Mouse (Mus musculus) embryonic fibroblast, embryonic 13.5 days (primary cell): ENCODE results near the gene Gimap9. TPM values are rescaled to one million over a fixed set of nuclear protein-coding genes. Genes with fewer than 3 reads are reported as not detected.

Source experiments
- H3K27ac ChIP-seq: 2 replicates; pipeline ENCODE4 v1.5.1; 2012; ENCODE audit warnings: low read length, control low read depth, inconsistent platforms; ENCODE audit not compliant: insufficient read depth
- H3K4me1 ChIP-seq: 2 replicates; pipeline ENCODE4 v1.6.1; 2011; ENCODE audit warnings: low read length; ENCODE audit not compliant: control insufficient read depth, insufficient read depth
- H3K4me3 ChIP-seq: 2 replicates; pipeline ENCODE4 v1.5.1; 2011; ENCODE audit warnings: mild to moderate bottlenecking, control low read depth, low read length; ENCODE audit not compliant: insufficient read depth
- CTCF ChIP-seq: IDR thresholded peaks from 2 replicates; pipeline ENCODE4 v1.5.1; 2011; ENCODE audit warnings: mild to moderate bottlenecking, control low read depth, low read length, moderate library complexity, borderline replicate concordance; ENCODE audit not compliant: insufficient read depth
- POLR2A ChIP-seq: IDR thresholded peaks from 2 replicates; pipeline ENCODE4 v1.6.1; 2011; ENCODE audit warnings: low read depth, mild to moderate bottlenecking, control low read depth, low read length, moderate library complexity
- polyA plus RNA-seq: library from polyadenylated mRNA; stranded (reverse); fragments of >200 nt; gene quantifications from 2 replicates; pipeline ENCODE4 v1.2.4, GENCODE M21; 2011; ENCODE audit warnings: low read depth; ENCODE audit not compliant: missing spikeins, insufficient read length

Gene Gimap9
- polyA plus RNA-seq, 1 experiment, result 1.7 TPM

DNA sequence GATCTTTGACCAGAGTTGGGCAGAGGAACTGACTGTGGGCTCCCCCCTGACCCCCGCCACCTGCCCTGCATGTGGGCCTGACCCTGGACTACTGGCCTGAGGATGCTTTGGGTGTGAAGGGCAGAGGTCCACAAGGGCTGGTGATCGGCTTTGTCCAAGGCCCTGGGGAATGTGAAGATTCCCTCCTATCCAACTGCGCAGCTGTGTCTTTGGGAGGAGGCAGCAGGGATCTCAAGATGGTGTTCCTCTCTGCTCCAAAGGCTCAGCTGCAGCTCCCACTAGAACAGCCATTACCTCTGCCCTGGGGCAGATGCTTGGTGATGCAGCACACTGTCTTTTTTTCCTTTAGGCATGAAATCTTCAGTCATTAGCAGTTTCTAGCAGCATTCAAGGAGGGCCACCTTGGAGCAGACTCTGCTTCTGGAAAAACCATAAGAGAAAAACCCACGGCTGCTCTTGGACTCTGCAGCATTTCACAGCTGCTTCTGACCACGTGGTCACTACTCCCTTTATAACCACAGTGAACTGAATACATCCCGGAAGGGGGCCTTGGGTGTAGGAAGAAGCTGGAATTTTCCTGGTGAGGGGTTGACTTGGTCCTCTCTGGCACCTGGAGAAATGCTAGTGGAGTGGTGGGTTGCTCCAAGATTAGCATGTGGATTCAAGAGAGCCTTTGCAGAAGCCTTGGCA lies 38.0 kb upstream of the Gimap9 start:
- Histone ChIP-seq H3K4me3 (no peak overlapping the region), H3K4me1 (no peaks in the 10 kb centered on the region), H3K27ac (no peak overlapping the region)
- no peak for TF ChIP-seq CTCF
- TF ChIP-seq POLR2A, result no peak

GRCm38 (mm10) chr6:48638553-48638952 lies 37.4 kb upstream of the Gimap9 start:
- TF ChIP-seq CTCF (no peak), POLR2A (no peak)
- H3K27ac ChIP-seq, result no peak overlapping the region
- H3K4me3 ChIP-seq, result no peak overlapping the region
- H3K4me1 ChIP-seq, result no peaks in the 10 kb centered on the region

GRCm38 (mm10) chr6:48641391-48641790 lies 34.5 kb upstream of the Gimap9 start:
- no peak for TF ChIP-seq CTCF
- no peak for TF ChIP-seq POLR2A
- H3K4me3 ChIP-seq, result no peak overlapping the region
- no peak overlapping the region for H3K27ac ChIP-seq
- no peaks in the 10 kb centered on the region for H3K4me1 ChIP-seq

- Histone ChIP-seq H3K4me3 (no peak overlapping the region), H3K27ac (no peak overlapping the region), H3K4me1 (no peaks in the 10 kb centered on the region)
- TF ChIP-seq POLR2A (no peak), CTCF (no peak)
These were observed 33.1 kb upstream of the Gimap9 start for GRCm38 (mm10) chr6:48642764-48643292.

GRCm38 (mm10) chr6:48645660-48646308 lies 30.1 kb upstream of the Gimap9 start:
- no peak for TF ChIP-seq POLR2A
- peak; percentile 72; the same call in 1 of the 2 replicates for TF ChIP-seq CTCF
- H3K4me3 ChIP-seq, result no peak overlapping the region
- no peaks in the 10 kb centered on the region for H3K4me1 ChIP-seq
- H3K27ac ChIP-seq, result no peak overlapping the region

DNA sequence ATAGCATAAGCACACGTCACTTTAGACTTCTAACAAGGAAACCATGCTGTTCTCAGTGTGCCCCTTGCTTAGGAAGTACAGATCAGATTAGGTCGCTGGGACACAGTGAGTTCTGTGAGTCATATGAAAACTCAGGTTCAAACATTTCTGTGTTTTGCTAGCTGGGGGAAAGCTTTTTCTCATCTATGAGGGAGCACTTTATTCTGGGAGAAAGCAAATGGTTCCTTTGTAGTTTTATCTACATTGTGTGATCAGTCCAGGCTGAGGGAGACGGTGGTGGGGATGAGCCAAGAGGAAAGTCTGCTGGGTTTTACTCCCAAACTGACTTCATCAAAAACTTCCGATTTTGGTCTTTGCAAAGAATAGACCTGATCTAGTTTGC lies 29.6 kb upstream of the Gimap9 start:
- TF ChIP-seq CTCF, result no peak
- no peak for TF ChIP-seq POLR2A

DNA sequence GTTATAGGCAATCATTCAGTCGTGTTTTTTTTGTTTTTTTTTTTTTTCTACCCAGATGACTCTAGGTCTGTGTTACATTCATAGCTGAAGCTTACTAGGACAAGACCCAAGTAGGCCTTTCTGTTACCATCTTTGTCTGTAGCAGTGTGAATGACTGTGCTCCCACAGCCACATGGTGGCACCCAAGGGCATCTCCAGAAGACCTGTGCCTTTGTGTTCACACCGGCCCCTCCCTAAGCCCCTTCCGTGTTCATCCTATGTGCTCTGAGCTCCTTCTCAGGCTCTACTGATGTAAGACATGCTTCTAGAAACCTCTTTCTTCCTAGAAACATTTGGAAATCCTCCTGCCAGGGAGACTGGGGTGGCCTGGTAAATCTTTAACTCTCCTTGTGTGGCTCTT lies 28.9 kb upstream of the Gimap9 start, which contains the start of gene Gimap8:
Gene Gimap8 (plus strand): TSS at position 240 of the 400 bp plus-strand sequence.
- TF ChIP-seq POLR2A (no peak), CTCF (peak; percentile 11; the same call in 1 of the 2 replicates)
- Histone ChIP-seq H3K4me3 (no peak within 1 kb of the TSS), H3K27ac (no peak within 1 kb of the TSS), H3K4me1 (no peaks in the 10 kb centered on the region)

More for the DNA sequence above, 29.6 kb upstream of the Gimap9 start:
- H3K4me3 ChIP-seq, result no peak overlapping the region
- no peaks in the 10 kb centered on the region for H3K4me1 ChIP-seq
- H3K27ac ChIP-seq, result no peak overlapping the region

- TF ChIP-seq CTCF (no peak), POLR2A (no peak)
- no peak overlapping the region for H3K27ac ChIP-seq
- H3K4me1 ChIP-seq, result no peaks in the 10 kb centered on the region
- H3K4me3 ChIP-seq, result no peak overlapping the region
These were observed 28.3 kb upstream of the Gimap9 start for GRCm38 (mm10) chr6:48647611-48648010.

DNA sequence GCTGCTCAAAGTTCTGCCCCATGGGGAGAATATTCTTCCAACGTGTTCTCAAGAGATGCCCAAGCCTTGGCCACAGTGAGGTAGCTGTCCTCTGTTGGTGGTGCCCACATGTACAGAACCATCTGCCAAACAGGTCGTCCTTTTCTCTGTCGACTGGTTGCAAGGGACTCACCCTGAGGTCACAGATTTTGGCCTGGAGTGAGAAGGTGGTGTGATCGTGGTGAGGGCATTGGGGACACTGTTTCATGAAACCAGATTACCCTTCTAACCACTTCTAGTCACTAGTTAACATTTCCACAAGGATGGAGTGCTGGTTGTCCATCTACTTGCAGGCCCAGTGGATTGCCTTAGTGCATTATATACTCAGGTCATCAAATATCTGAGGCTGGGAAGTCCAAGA lies 27.1 kb upstream of the Gimap9 start:
- no peaks in the 10 kb centered on the region for H3K4me1 ChIP-seq
- no peak overlapping the region for H3K27ac ChIP-seq
- no peak overlapping the region for H3K4me3 ChIP-seq
- TF ChIP-seq CTCF, result no peak
- TF ChIP-seq POLR2A, result no peak

DNA sequence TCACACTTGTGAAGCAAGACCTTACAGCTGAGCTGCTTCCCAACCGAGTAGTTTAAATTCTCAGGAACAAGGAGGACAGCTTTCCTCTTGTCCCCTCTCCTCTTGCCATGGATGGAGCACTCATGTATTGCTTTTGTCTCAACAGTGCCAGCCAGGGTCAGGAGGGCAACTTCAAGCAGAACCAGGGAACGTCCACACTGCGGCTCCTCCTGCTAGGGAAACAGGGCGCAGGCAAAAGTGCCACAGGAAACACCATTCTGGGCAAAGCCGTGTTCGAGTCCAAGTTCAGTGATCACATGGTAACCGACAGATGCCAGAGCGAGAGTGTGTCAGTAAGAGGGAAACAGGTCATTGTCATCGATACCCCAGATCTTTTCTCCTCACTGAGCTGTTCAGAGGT lies 25.9 kb upstream of the Gimap9 start:
- TF ChIP-seq CTCF (no peak), POLR2A (no peak)
- Histone ChIP-seq H3K4me1 (no peaks in the 10 kb centered on the region), H3K27ac (no peak overlapping the region), H3K4me3 (no peak overlapping the region)

DNA sequence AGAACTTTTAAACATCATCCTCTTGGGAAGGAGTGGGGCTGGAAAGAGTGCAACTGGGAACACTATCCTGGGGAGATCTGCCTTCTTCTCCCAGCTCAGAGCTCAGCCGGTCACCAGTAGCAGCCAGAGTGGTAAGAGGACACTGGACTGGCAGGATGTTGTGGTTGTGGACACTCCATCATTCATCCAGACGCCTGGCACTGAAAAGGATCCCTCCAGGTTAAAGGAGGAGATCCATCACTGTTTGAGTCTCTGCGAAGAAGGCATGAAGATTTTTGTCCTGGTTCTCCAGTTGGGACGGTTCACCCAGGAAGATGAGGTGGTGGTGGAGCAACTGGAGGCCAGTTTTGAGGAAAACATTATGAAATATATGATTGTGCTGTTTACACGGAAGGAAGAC lies 17.2 kb upstream of the Gimap9 start:
- H3K4me1 ChIP-seq, result no peaks in the 10 kb centered on the region
- H3K4me3 ChIP-seq, result no peak overlapping the region
- no peak overlapping the region for H3K27ac ChIP-seq
- no peak for TF ChIP-seq CTCF
- no peak for TF ChIP-seq POLR2A
